Mouse (Mus musculus) testis, adult 2 months (tissue): Measurements from ENCODE around the gene Gm37240.

Experiments
- CTCF ChIP-seq: fragments of 200-500 bp; IDR thresholded peaks from 2 replicates; pipeline ENCODE4 v1.5.1; 2012; ENCODE audit warnings: low read depth, mild to moderate bottlenecking, inconsistent platforms, low read length, moderate library complexity; ENCODE audit not compliant: control insufficient read depth, insufficient read depth, insufficient replicate concordance
- POLR2A ChIP-seq: fragments of 200-500 bp; IDR thresholded peaks from 2 replicates; pipeline ENCODE4 v1.6.1; 2012; ENCODE audit warnings: low read depth, mild to moderate bottlenecking, inconsistent platforms, low read length, moderate library complexity; ENCODE audit not compliant: control insufficient read depth

DNA sequence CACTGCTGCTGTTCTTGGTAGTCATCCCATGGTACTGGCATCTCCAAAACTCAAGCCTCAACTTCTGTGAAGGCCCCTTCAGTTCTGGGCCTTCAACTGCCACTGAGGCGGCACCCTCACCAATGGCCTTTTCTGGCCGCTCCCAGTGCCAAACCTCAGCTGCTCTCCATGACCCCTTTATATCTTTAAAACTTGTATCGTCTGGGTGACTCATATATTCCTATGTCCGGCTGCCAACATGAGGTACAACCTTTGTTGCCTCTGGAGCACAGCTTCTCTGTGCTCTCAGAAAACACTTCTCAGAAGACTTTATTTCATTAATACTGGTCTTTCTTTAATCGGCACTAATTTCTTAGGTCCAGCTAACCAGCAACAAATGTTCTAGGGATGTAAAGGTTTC, 996.3 kb downstream of the Gm37240 start:
- TF ChIP-seq CTCF (no peak), POLR2A (no peak)
